Mouse (Mus musculus) forebrain, embryonic 14.5 days (tissue): ENCODE measurements around the gene Lhfpl3. TPM values are rescaled to one million over a fixed set of nuclear protein-coding genes. Genes with fewer than 3 reads are reported as not detected.
"Not testable (repeated sequence)": the region's sequence is repeated elsewhere in the genome, so short reads cannot be mapped to it uniquely, and the experiment has no call there.

Experiments used
- ATAC-seq: fragments of 200-750 bp; cut with Nextera tagmentation; 2 replicates; pipeline ENCODE4 v1.8.0; 2017; ENCODE audit warnings: mild to moderate bottlenecking, moderate library complexity
- DNase-seq: peaks from one replicate; pipeline ENCODE4 v3.0.0-alpha.2; 2015; ENCODE audit warnings: low spot score
- H3K27ac ChIP-seq: fragments of 300-500 bp; sonication (generic); 2 replicates; pipeline ENCODE4 v1.5.1; 2014; ENCODE audit warnings: low read depth, mild to moderate bottlenecking, control low read depth, low read length, moderate library complexity
- H3K27me3 ChIP-seq: fragments of 300-500 bp; sonication (generic); replicated peaks from 2 replicates; pipeline ENCODE4 v1.6.1; 2014; ENCODE audit warnings: low read length, control low read depth, mixed read lengths; ENCODE audit not compliant: control insufficient read depth, insufficient read depth
- H3K36me3 ChIP-seq: fragments of 300-500 bp; sonication (generic); 2 replicates; pipeline ENCODE4 v1.6.1; 2014; ENCODE audit warnings: low read length, control low read depth; ENCODE audit not compliant: control insufficient read depth, insufficient read depth
- H3K4me1 ChIP-seq: fragments of 300-500 bp; sonication (generic); 2 replicates; pipeline ENCODE4 v1.6.1; 2014; ENCODE audit warnings: antibody characterized with exemption, low read length, control low read depth; ENCODE audit not compliant: control insufficient read depth, insufficient read depth
- H3K4me2 ChIP-seq: fragments of 300-500 bp; sonication (generic); 2 replicates; pipeline ENCODE4 v1.6.1; 2014; ENCODE audit warnings: mild to moderate bottlenecking, control low read depth, low read length
- H3K4me3 ChIP-seq: fragments of 300-500 bp; sonication (generic); 2 replicates; pipeline ENCODE4 v1.5.1; 2014; ENCODE audit warnings: low read depth, low read length, control low read depth
- H3K9ac ChIP-seq: fragments of 300-500 bp; sonication (generic); 2 replicates; pipeline ENCODE4 v1.6.1; 2014; ENCODE audit warnings: mild to moderate bottlenecking, low read length, control low read depth, moderate library complexity
- H3K9me3 ChIP-seq: fragments of 300-500 bp; sonication (generic); replicated peaks from 2 replicates; pipeline ENCODE4 v1.6.1; 2016; ENCODE audit warnings: low read length, control low read depth, mixed read lengths; ENCODE audit not compliant: control insufficient read depth
- WGBS: fragments of 180-500 bp; shearing (Covaris S2); extraction: QIAGEN DNeasy Blood & Tissue Kit; methylation state at CpG from one replicate; pipeline ENCODE4 v1.1.7; 2014; 5-methylcytosine and 5-hydroxymethylcytosine counted together
- polyA plus RNA-seq: library from polyadenylated mRNA; unstranded; fragments of >200 nt; fragmentation: Nextera tagmentation; extraction: Ambion mirVana; gene quantifications from 2 replicates; pipeline ENCODE4 v1.2.1, GENCODE M21; 2014

Lhfpl3 gene
- 9.3 and 11.5 TPM in 2 replicates for polyA plus RNA-seq

DNA sequence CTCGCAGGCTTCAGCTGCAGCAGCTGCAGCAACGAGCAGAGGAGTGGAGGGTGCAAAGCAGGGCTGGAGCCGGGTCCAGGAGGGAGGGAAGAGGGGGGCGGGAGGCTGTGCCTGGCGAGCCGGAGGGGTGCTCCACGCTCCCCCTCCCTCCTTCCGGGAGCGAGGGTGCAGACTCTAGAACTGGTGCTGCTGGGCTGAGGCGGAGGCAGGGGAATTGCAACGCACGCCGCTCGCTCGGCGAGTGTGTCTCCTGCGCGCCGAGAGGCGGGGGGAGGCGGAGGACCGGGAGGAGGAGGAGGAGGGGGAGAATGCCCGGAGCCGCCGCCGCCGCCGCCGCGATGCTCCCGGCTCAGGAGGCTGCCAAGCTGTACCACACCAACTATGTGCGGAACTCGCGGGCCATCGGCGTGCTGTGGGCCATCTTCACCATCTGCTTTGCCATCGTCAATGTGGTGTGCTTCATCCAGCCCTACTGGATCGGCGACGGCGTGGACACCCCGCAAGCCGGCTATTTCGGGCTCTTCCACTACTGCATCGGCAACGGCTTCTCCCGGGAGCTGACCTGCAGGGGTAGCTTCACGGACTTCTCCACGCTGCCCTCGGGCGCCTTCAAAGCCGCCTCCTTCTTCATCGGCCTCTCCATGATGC lies at the start of gene Lhfpl3:
Gene Lhfpl3 (plus strand): TSS at position 175 of the 648 bp plus-strand sequence.
- H3K4me1 ChIP-seq = 0 out of 2 replicates have a peak, but pooled peaks cover 3% of the 10 kb centered on the region
- ATAC-seq (peak; percentile 90), DNase-seq (peak; percentile 72)
- H3K9ac ChIP-seq = peak within 1 kb of the TSS; percentile 75
- WGBS = 0% methylated on average over 29 of the region's 53 CpGs
- H3K27me3 ChIP-seq = peaks cover 13% of the 10 kb centered on the region; the same call in 1 of the 2 replicates
- no peak within 1 kb of the TSS for H3K27ac ChIP-seq
- H3K36me3 ChIP-seq = no peaks in the 10 kb centered on the region
- peak within 1 kb of the TSS; percentile 63 for H3K4me3 ChIP-seq
- peak within 1 kb of the TSS; percentile 98 for H3K4me2 ChIP-seq
- H3K9me3 ChIP-seq = no peaks in the 10 kb centered on the region

DNA sequence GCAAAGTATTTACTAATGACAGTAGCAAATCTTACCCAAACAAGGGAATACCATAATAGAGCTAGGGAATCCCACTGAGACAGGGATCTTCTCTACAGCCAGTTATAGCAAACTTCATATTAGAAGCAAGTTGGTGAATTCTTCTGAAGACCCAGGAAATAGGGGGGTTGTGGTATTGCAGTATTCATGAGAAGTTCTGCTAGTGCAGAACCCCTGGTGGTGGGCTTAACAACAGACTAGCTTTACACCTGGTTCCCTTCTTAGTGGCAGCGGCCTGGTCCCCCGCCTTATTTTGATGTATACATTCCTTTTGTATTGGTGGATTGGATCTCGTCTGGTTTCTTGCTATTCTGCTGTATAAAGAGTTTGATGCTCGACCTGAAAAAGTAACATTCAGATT lies 39.6 kb upstream of the Lhfpl3 start:
- 84% methylated on average over 4 of the region's 4 CpGs for WGBS
- not testable (repeated sequence) for H3K4me1 ChIP-seq, H3K27ac ChIP-seq, H3K9ac ChIP-seq, H3K27me3 ChIP-seq, H3K4me2 ChIP-seq, H3K9me3 ChIP-seq, DNase-seq, ATAC-seq, H3K36me3 ChIP-seq, H3K4me3 ChIP-seq

- no peak overlapping the region for H3K27ac ChIP-seq
- DNase-seq (no peak), ATAC-seq (peak; percentile 28; the same call in 1 of the 2 replicates)
- H3K4me3 ChIP-seq = peak overlapping the region; percentile 63
- H3K4me2 ChIP-seq = peak overlapping the region; percentile 98
- WGBS = 2% methylated on average over 10 of the region's 10 CpGs
- no peaks in the 10 kb centered on the region for H3K9me3 ChIP-seq
- H3K27me3 ChIP-seq = peaks cover 13% of the 10 kb centered on the region; the same call in 1 of the 2 replicates
- 0 out of 2 replicates have a peak, but pooled peaks cover 3% of the 10 kb centered on the region for H3K4me1 ChIP-seq
- H3K36me3 ChIP-seq = no peaks in the 10 kb centered on the region
- peak overlapping the region; percentile 75 for H3K9ac ChIP-seq
Observed at GRCm38 (mm10) chr5:22745529-22745884, 352 bp upstream of the Lhfpl3 start.

GRCm38 (mm10) chr5:22746533-22747021 lies 718 bp downstream of the Lhfpl3 start:
- no peaks in the 10 kb centered on the region for H3K36me3 ChIP-seq
- H3K9me3 ChIP-seq = no peaks in the 10 kb centered on the region
- H3K4me3 ChIP-seq = peak overlapping the region; percentile 63
- ATAC-seq (peak; percentile 55), DNase-seq (peak; percentile 33)
- under 1% methylated on average over 20 of the region's 20 CpGs for WGBS
- H3K9ac ChIP-seq = peak overlapping the region; percentile 75
- no peak overlapping the region for H3K27ac ChIP-seq
- 0 out of 2 replicates have a peak, but pooled peaks cover 3% of the 10 kb centered on the region for H3K4me1 ChIP-seq
- peaks cover 13% of the 10 kb centered on the region; the same call in 1 of the 2 replicates for H3K27me3 ChIP-seq
- H3K4me2 ChIP-seq = peak overlapping the region; percentile 98

DNA sequence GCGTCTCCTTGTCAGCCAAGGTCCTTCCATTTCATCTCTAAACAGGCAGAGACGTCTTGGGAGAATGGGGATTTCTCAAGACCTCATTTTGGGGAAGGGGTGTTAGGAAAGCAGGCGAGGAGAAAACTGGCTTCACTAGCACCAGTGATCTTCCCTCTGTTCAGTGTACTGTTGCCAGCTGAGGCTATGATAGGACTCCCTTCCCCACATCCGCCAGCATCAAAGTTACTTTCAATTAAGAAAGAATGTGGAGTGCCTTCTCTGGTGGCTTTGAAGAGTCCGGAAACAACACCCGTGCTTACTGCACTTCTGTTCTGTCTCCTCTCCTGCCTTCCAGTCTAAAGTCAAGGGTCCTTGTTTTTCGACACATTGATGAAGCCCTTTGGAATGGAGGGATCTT lies 1.4 kb downstream of the Lhfpl3 start:
- H3K36me3 ChIP-seq = no peaks in the 10 kb centered on the region
- H3K4me2 ChIP-seq = peak overlapping the region; percentile 98
- 5% methylated on average over 7 of the region's 7 CpGs for WGBS
- H3K9me3 ChIP-seq = no peaks in the 10 kb centered on the region
- 0 out of 2 replicates have a peak overlapping the region, but pooled peaks have one; percentile 0 for H3K9ac ChIP-seq
- ATAC-seq (no peak), DNase-seq (peak; percentile 23)
- H3K4me1 ChIP-seq = 0 out of 2 replicates have a peak, but pooled peaks cover 3% of the 10 kb centered on the region
- H3K27ac ChIP-seq = no peak overlapping the region
- peak overlapping the region; percentile 63 for H3K4me3 ChIP-seq
- H3K27me3 ChIP-seq = peaks cover 13% of the 10 kb centered on the region; the same call in 1 of the 2 replicates

DNA sequence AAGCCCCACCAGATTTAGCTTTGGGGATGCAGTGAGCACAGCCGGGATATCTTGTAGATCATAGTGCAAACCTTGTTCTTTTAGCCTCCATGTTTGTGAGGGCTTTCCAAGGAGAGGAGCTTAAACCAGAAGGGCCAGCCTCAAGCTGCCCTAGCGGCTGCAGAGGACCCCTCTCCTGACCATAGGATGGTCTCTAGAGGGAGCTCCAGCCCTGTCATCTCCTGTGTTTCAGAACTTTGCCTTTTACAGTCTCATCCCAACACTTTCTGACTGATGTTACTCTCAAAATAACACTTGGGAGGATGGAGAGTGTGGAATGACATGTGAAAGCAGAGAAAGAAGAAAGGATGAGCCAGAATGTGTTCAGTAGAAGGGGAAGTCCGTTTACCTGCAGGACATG lies 11.4 kb downstream of the Lhfpl3 start:
- H3K4me1 ChIP-seq = no peaks in the 10 kb centered on the region
- 45% methylated on average over 3 of the region's 3 CpGs for WGBS
- no peaks in the 10 kb centered on the region for H3K9me3 ChIP-seq
- no peak overlapping the region for H3K27ac ChIP-seq
- H3K9ac ChIP-seq = no peak overlapping the region
- H3K27me3 ChIP-seq = no peaks in the 10 kb centered on the region
- H3K36me3 ChIP-seq = no peaks in the 10 kb centered on the region
- H3K4me2 ChIP-seq = no peak overlapping the region
- ATAC-seq (no peak; the same call in 1 of the 2 replicates), DNase-seq (peak; percentile 17)
- H3K4me3 ChIP-seq = no peak overlapping the region

DNA sequence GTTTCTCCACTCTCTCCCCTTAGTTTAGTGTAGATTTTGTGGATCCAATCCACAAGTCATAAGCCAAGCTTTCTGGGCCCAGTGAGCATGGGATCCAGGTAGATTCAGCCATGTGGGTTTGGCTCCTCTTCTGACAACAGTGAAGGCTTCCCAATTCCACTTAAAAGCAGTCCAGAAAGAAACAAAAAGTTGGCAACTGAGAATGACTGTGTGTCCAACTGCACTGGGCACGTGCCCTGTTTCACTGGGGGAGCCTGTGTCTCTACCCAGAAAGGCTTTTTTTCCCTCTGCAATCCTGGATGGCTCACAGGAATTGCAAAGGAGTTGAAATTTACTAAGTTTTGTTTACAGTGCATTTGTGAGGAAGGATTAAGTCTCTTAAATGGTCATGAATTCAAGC lies 24.9 kb downstream of the Lhfpl3 start:
- Histone ChIP-seq H3K36me3 (no peaks in the 10 kb centered on the region), H3K27me3 (no peaks in the 10 kb centered on the region), H3K9me3 (no peaks in the 10 kb centered on the region), H3K4me2 (no peak overlapping the region), H3K4me3 (no peak overlapping the region), H3K4me1 (no peaks in the 10 kb centered on the region), H3K27ac (no peak overlapping the region), H3K9ac (no peak overlapping the region)
- DNase-seq = no peak
- ATAC-seq = no peak
- 46% methylated on average over 1 of the region's 1 CpGs for WGBS

- H3K9me3 ChIP-seq = no peaks in the 10 kb centered on the region
- peak; percentile 44 for DNase-seq
- no peaks in the 10 kb centered on the region for H3K27me3 ChIP-seq
- no peak overlapping the region for H3K4me2 ChIP-seq
- no peaks in the 10 kb centered on the region for H3K4me1 ChIP-seq
- no peaks in the 10 kb centered on the region for H3K36me3 ChIP-seq
- 65% methylated on average over 1 of the region's 1 CpGs for WGBS
- no peak overlapping the region for H3K27ac ChIP-seq
- peak; percentile 60; the same call in 1 of the 2 replicates for ATAC-seq
- no peak overlapping the region for H3K4me3 ChIP-seq
- H3K9ac ChIP-seq = no peak overlapping the region
Observed at GRCm38 (mm10) chr5:22795361-22795760, 49.5 kb downstream of the Lhfpl3 start.

DNA sequence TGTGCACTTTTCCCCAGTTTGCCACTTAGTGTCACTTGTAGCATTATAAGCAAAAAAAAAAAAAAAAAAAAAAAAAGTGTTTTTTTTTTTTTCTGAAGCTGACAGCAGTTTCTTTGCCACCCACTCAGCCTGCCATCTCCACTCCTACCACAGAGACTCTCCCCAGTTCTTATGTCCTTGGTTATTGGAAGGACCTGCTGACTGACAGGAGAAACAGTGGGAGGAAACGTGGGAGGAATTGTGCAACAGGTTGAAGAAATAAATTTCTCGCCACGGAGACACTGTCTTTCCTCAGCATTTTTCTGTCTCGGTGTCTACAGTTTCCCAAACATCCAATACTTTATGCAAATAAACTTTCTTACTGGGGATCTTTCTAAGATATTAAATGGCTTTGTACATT lies 67.6 kb downstream of the Lhfpl3 start:
- H3K27me3 ChIP-seq = no peaks in the 10 kb centered on the region
- ATAC-seq (no peak), DNase-seq (no peak)
- no peaks in the 10 kb centered on the region for H3K36me3 ChIP-seq
- no peak overlapping the region for H3K27ac ChIP-seq
- WGBS = 91% methylated on average over 4 of the region's 4 CpGs
- H3K4me1 ChIP-seq = no peaks in the 10 kb centered on the region
- H3K4me3 ChIP-seq = no peak overlapping the region
- no peak overlapping the region for H3K4me2 ChIP-seq
- no peak overlapping the region for H3K9ac ChIP-seq
- H3K9me3 ChIP-seq = no peaks in the 10 kb centered on the region
